Mouse (Mus musculus) stomach, embryonic 15.5 days (tissue): ENCODE results near the gene Baz2b. TPM values are rescaled to one million over a fixed set of nuclear protein-coding genes. Genes with fewer than 3 reads are reported as not detected.

ENCODE experiments used
- ATAC-seq: fragments of 200-750 bp; cut with Nextera tagmentation; 2 replicates; pipeline ENCODE4 v1.8.0; 2017; ENCODE audit warnings: low read depth, moderate number of reproducible peaks, moderate TSS enrichment; ENCODE audit not compliant: insufficient read depth, low FRiP score
- H3K27ac ChIP-seq: fragments of 300-500 bp; sonication (generic); 2 replicates; pipeline ENCODE4 v1.5.1; 2015; ENCODE audit warnings: mild to moderate bottlenecking, inconsistent platforms
- H3K27me3 ChIP-seq: fragments of 300-500 bp; sonication (generic); replicated peaks from 2 replicates; pipeline ENCODE4 v1.6.1; 2015; ENCODE audit warnings: inconsistent platforms
- H3K36me3 ChIP-seq: fragments of 300-500 bp; sonication (generic); 2 replicates; pipeline ENCODE4 v1.6.1; 2015; ENCODE audit warnings: inconsistent platforms
- H3K4me1 ChIP-seq: fragments of 300-500 bp; sonication (generic); 2 replicates; pipeline ENCODE4 v1.6.1; 2015; ENCODE audit warnings: inconsistent platforms
- H3K4me2 ChIP-seq: fragments of 300-500 bp; sonication (generic); 2 replicates; pipeline ENCODE4 v1.6.1; 2015; ENCODE audit warnings: mild to moderate bottlenecking, inconsistent platforms
- H3K4me3 ChIP-seq: fragments of 300-500 bp; sonication (generic); replicated peaks from 2 replicates; pipeline ENCODE4 v1.5.1; 2015; ENCODE audit warnings: inconsistent platforms
- H3K9ac ChIP-seq: fragments of 300-500 bp; sonication (generic); 2 replicates; pipeline ENCODE4 v1.6.1; 2015; ENCODE audit warnings: inconsistent platforms
- H3K9me3 ChIP-seq: fragments of 300-500 bp; sonication (generic); 2 replicates; pipeline ENCODE4 v1.6.1; 2016; ENCODE audit warnings: inconsistent platforms
- WGBS: fragments of 180-500 bp; shearing (Covaris S2); methylation state at CpG from one replicate; pipeline ENCODE4 v1.1.7; 2015; 5-methylcytosine and 5-hydroxymethylcytosine counted together
- polyA plus RNA-seq: library from polyadenylated mRNA; unstranded; fragments of >200 nt; fragmentation: Nextera tagmentation; extraction: Ambion mirVana; gene quantifications from 2 replicates; pipeline ENCODE4 v1.2.1, GENCODE M21; 2015

Gene Baz2b
- polyA plus RNA-seq, 1 experiment from 2014 or later: 47.8 TPM

- H3K4me1 ChIP-seq: 0 out of 2 replicates have a peak, but pooled peaks cover 3% of the 10 kb centered on the region
- no peaks in the 10 kb centered on the region for H3K9me3 ChIP-seq
- H3K9ac ChIP-seq: 0 out of 2 replicates have a peak overlapping the region, but pooled peaks have one; percentile 4
- ATAC-seq: peak; percentile 73
- H3K27ac ChIP-seq: peak overlapping the region; percentile 78
- peak overlapping the region; percentile 51 for H3K4me2 ChIP-seq
- 18% methylated on average over 19 of the region's 19 CpGs for WGBS
- no peaks in the 10 kb centered on the region for H3K36me3 ChIP-seq
- H3K4me3 ChIP-seq: peak overlapping the region; percentile 40
- H3K27me3 ChIP-seq: no peaks in the 10 kb centered on the region
These were observed 172.6 kb downstream of the Baz2b start for GRCm38 (mm10) chr2:60037011-60037551.

GRCm38 (mm10) chr2:60036361-60036760 lies 173.3 kb downstream of the Baz2b start:
- H3K27me3 ChIP-seq: no peaks in the 10 kb centered on the region
- no peak overlapping the region for H3K27ac ChIP-seq
- H3K4me1 ChIP-seq: 0 out of 2 replicates have a peak, but pooled peaks cover 3% of the 10 kb centered on the region
- H3K4me2 ChIP-seq: peak overlapping the region; percentile 51; the same call in 1 of the 2 replicates
- no peaks in the 10 kb centered on the region for H3K9me3 ChIP-seq
- H3K36me3 ChIP-seq: no peaks in the 10 kb centered on the region
- no peak overlapping the region for H3K9ac ChIP-seq
- H3K4me3 ChIP-seq: no peak overlapping the region
- ATAC-seq: no peak
- 62% methylated on average over 3 of the region's 3 CpGs for WGBS

GRCm38 (mm10) chr2:60030991-60031390 lies 178.6 kb downstream of the Baz2b start:
- no peaks in the 10 kb centered on the region for H3K36me3 ChIP-seq
- H3K27me3 ChIP-seq: no peaks in the 10 kb centered on the region
- 84% methylated on average over 3 of the region's 3 CpGs for WGBS
- no peaks in the 10 kb centered on the region for H3K9me3 ChIP-seq
- H3K9ac ChIP-seq: no peak overlapping the region
- no peak overlapping the region for H3K27ac ChIP-seq
- H3K4me1 ChIP-seq: no peaks in the 10 kb centered on the region
- H3K4me3 ChIP-seq: no peak overlapping the region
- H3K4me2 ChIP-seq: no peak overlapping the region
- no peak for ATAC-seq

GRCm38 (mm10) chr2:60029020-60029419 lies 180.6 kb downstream of the Baz2b start:
- Histone ChIP-seq H3K4me3 (no peak overlapping the region), H3K36me3 (no peaks in the 10 kb centered on the region), H3K4me1 (no peaks in the 10 kb centered on the region), H3K9ac (no peak overlapping the region), H3K4me2 (no peak overlapping the region), H3K27me3 (no peaks in the 10 kb centered on the region), H3K9me3 (no peaks in the 10 kb centered on the region), H3K27ac (no peak overlapping the region)
- no peak for ATAC-seq
- WGBS: 79% methylated on average over 5 of the region's 5 CpGs

GRCm38 (mm10) chr2:60027166-60027565 lies 182.5 kb downstream of the Baz2b start:
- no peak overlapping the region for H3K27ac ChIP-seq
- no peaks in the 10 kb centered on the region for H3K27me3 ChIP-seq
- 89% methylated on average over 5 of the region's 5 CpGs for WGBS
- no peaks in the 10 kb centered on the region; the same call in 1 of the 2 replicates for H3K36me3 ChIP-seq
- H3K4me3 ChIP-seq: no peak overlapping the region
- no peak for ATAC-seq
- no peak overlapping the region for H3K9ac ChIP-seq
- H3K4me1 ChIP-seq: no peaks in the 10 kb centered on the region
- no peaks in the 10 kb centered on the region for H3K9me3 ChIP-seq
- H3K4me2 ChIP-seq: no peak overlapping the region

GRCm38 (mm10) chr2:60026554-60026953 lies 183.1 kb downstream of the Baz2b start:
- Histone ChIP-seq H3K27me3 (no peaks in the 10 kb centered on the region), H3K36me3 (no peaks in the 10 kb centered on the region; the same call in 1 of the 2 replicates), H3K9me3 (no peaks in the 10 kb centered on the region), H3K4me2 (no peak overlapping the region), H3K9ac (no peak overlapping the region), H3K4me1 (no peaks in the 10 kb centered on the region), H3K4me3 (no peak overlapping the region), H3K27ac (no peak overlapping the region)
- ATAC-seq: no peak
- WGBS: 72% methylated on average over 6 of the region's 6 CpGs

GRCm38 (mm10) chr2:60023777-60024176 lies 185.9 kb downstream of the Baz2b start:
- H3K27ac ChIP-seq: no peak overlapping the region
- H3K4me1 ChIP-seq: no peaks in the 10 kb centered on the region
- H3K4me3 ChIP-seq: no peak overlapping the region
- ATAC-seq: no peak
- H3K36me3 ChIP-seq: no peaks in the 10 kb centered on the region; the same call in 1 of the 2 replicates
- H3K4me2 ChIP-seq: no peak overlapping the region
- no peak overlapping the region for H3K9ac ChIP-seq
- WGBS: 91% methylated on average over 7 of the region's 7 CpGs
- no peaks in the 10 kb centered on the region for H3K9me3 ChIP-seq
- H3K27me3 ChIP-seq: no peaks in the 10 kb centered on the region

- H3K4me3 ChIP-seq: no peak overlapping the region
- no peak for ATAC-seq
- H3K9ac ChIP-seq: no peak overlapping the region
- H3K4me1 ChIP-seq: no peaks in the 10 kb centered on the region
- H3K9me3 ChIP-seq: no peaks in the 10 kb centered on the region
- H3K27me3 ChIP-seq: no peaks in the 10 kb centered on the region
- H3K4me2 ChIP-seq: no peak overlapping the region
- WGBS: 76% methylated on average over 5 of the region's 5 CpGs
- H3K27ac ChIP-seq: no peak overlapping the region
- no peaks in the 10 kb centered on the region; the same call in 1 of the 2 replicates for H3K36me3 ChIP-seq
These were observed 188.1 kb downstream of the Baz2b start for GRCm38 (mm10) chr2:60021556-60021955.

- 75% methylated on average over 6 of the region's 6 CpGs for WGBS
These were observed 188.5 kb downstream of the Baz2b start for GRCm38 (mm10) chr2:60021138-60021537.

GRCm38 (mm10) chr2:60019546-60020250 lies 189.9 kb downstream of the Baz2b start:
- H3K4me3 ChIP-seq: no peak overlapping the region
- no peak overlapping the region for H3K9ac ChIP-seq
- no peaks in the 10 kb centered on the region for H3K9me3 ChIP-seq
- H3K4me2 ChIP-seq: no peak overlapping the region
- peak overlapping the region; percentile 14; the same call in 1 of the 2 replicates for H3K27ac ChIP-seq
- WGBS: 91% methylated on average over 3 of the region's 3 CpGs
- H3K36me3 ChIP-seq: no peaks in the 10 kb centered on the region; the same call in 1 of the 2 replicates
- ATAC-seq: no peak
- H3K27me3 ChIP-seq: no peaks in the 10 kb centered on the region
- H3K4me1 ChIP-seq: no peaks in the 10 kb centered on the region

More at GRCm38 (mm10) chr2:60021138-60021537, 188.5 kb downstream of the Baz2b start:
- no peaks in the 10 kb centered on the region; the same call in 1 of the 2 replicates for H3K36me3 ChIP-seq
- no peaks in the 10 kb centered on the region for H3K27me3 ChIP-seq
- H3K9me3 ChIP-seq: no peaks in the 10 kb centered on the region
- no peak for ATAC-seq
- H3K4me1 ChIP-seq: no peaks in the 10 kb centered on the region
- no peak overlapping the region for H3K9ac ChIP-seq
- no peak overlapping the region for H3K4me2 ChIP-seq
- H3K4me3 ChIP-seq: no peak overlapping the region
- H3K27ac ChIP-seq: no peak overlapping the region

- ATAC-seq: no peak
- Histone ChIP-seq H3K4me1 (no peaks in the 10 kb centered on the region), H3K4me2 (no peak overlapping the region), H3K27me3 (no peaks in the 10 kb centered on the region), H3K27ac (peak overlapping the region; percentile 14; the same call in 1 of the 2 replicates), H3K4me3 (no peak overlapping the region), H3K36me3 (no peaks in the 10 kb centered on the region; the same call in 1 of the 2 replicates), H3K9me3 (no peaks in the 10 kb centered on the region), H3K9ac (no peak overlapping the region)
- WGBS: 76% methylated on average over 10 of the region's 10 CpGs
These were observed 190.7 kb downstream of the Baz2b start for GRCm38 (mm10) chr2:60018875-60019501.

GRCm38 (mm10) chr2:60011526-60011925 lies 198.1 kb downstream of the Baz2b start:
- no peak for ATAC-seq
- H3K27ac ChIP-seq: no peak overlapping the region
- 73% methylated on average over 3 of the region's 3 CpGs for WGBS
- no peak overlapping the region for H3K4me3 ChIP-seq
- no peak overlapping the region for H3K4me2 ChIP-seq
- no peaks in the 10 kb centered on the region for H3K4me1 ChIP-seq
- no peaks in the 10 kb centered on the region for H3K27me3 ChIP-seq
- no peaks in the 10 kb centered on the region for H3K9me3 ChIP-seq
- H3K9ac ChIP-seq: no peak overlapping the region
- H3K36me3 ChIP-seq: no peaks in the 10 kb centered on the region
